Comparison of ENCODE assay signal across 12 mouse cellular contexts in the genomic region with DNA sequence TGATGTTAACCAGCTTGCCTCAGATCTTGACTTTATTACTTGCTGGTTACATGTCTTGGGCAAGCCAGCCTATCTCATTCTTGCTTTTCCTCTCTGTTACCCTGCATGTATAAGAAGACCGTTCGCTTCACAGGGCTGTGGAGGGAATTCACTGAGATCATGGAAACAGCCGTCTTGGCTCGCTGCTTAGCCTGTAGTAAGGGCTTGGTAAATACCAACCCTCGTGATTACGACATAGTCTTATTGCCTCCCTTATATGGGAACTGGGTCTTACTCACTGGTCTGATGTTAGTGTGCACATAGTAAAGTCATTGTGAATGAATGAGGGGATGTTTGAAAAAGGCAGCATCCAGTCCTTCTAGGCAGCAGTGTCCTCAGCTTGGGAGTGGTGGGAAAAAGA. TPM values are rescaled to one million over a fixed set of nuclear protein-coding genes. Genes with fewer than 3 reads are reported as not detected.
DNase-seq lines count a peak whose midpoint lies in the region; ATAC-seq lines count a peak whose summit lies in the region.
"Had no signal": no experiment of that assay in that cellular context is flagged by ENCODE, and none has a peak within 500 bp of the region (broad histone marks: within the 10 kb centered on the region; RNA-seq: fewer than 3 reads in every experiment).

No protein-coding gene starts in this region.

- peaks cover 28% of the 10 kb centered on the region for H3K4me1 ChIP-seq in limb, embryonic 15.5 days
- peaks cover 5% of the 10 kb centered on the region for H3K4me1 ChIP-seq in forebrain, embryonic 10.5 days
- H3K4me1 ChIP-seq in hindbrain, embryonic 10.5 days (replicated peaks), result peaks cover 6% of the 10 kb centered on the region; the same call in 1 of the 2 replicates
- H3K4me1 ChIP-seq: midbrain, embryonic 12.5 days had no signal

- no peaks in the 10 kb centered on the region for H3K27me3 ChIP-seq in limb, embryonic 15.5 days
- H3K27me3 ChIP-seq in forebrain, embryonic 10.5 days (ENCODE audit: poor library complexity, severe bottlenecking), result peaks cover 10% of the 10 kb centered on the region; the same call in 1 of the 2 replicates
- no peaks in the 10 kb centered on the region for H3K27me3 ChIP-seq in hindbrain, embryonic 10.5 days (ENCODE audit: insufficient read depth, poor library complexity, severe bottlenecking)
- H3K27me3 ChIP-seq: midbrain, embryonic 12.5 days had no signal

- H3K4me2 ChIP-seq in limb, embryonic 15.5 days, result no peak overlapping the region
- H3K4me2 ChIP-seq: midbrain, embryonic 12.5 days had no signal

- DNase-seq in gastrocnemius, adult 18-20 months (ENCODE audit: low spot score), result peak; percentile 75
- DNase-seq in gastrocnemius, postnatal 36 days, result no peak
- DNase-seq in urinary bladder, postnatal 25 days (ENCODE audit: low spot score), result peak; percentile 39
- no peak for DNase-seq in urinary bladder, adult 2 months (ENCODE audit: low spot score)
- DNase-seq in forebrain, embryonic 10.5 days (ENCODE audit: extremely low spot score, low spot score), result no peak
- no peak for DNase-seq in hindbrain, embryonic 10.5 days (ENCODE audit: low spot score)
- no peak for DNase-seq in cerebellum, adult 11-12 months
- DNase-seq: embryo, embryonic 11 days; retina, postnatal 1 day; thymus, postnatal 36 days had no signal

- H3K36me3 ChIP-seq in limb, embryonic 15.5 days, result peaks cover 29% of the 10 kb centered on the region
- no peaks in the 10 kb centered on the region; the same call in 1 of the 2 replicates for H3K36me3 ChIP-seq in forebrain, embryonic 10.5 days (replicated peaks)
- peaks cover 13% of the 10 kb centered on the region; the same call in 1 of the 2 replicates for H3K36me3 ChIP-seq in hindbrain, embryonic 10.5 days
- H3K36me3 ChIP-seq: midbrain, embryonic 12.5 days had no signal

- H3K9me3 ChIP-seq in limb, embryonic 15.5 days, result no peaks in the 10 kb centered on the region
- H3K9me3 ChIP-seq in forebrain, embryonic 10.5 days, result no peaks in the 10 kb centered on the region
- H3K9me3 ChIP-seq in hindbrain, embryonic 10.5 days, result no peaks in the 10 kb centered on the region
- H3K9me3 ChIP-seq: midbrain, embryonic 12.5 days had no signal

- WGBS in limb, embryonic 15.5 days, result 25% methylated on average over 6 of the region's 6 CpGs
- WGBS in forebrain, embryonic 10.5 days, result 86% methylated on average over 6 of the region's 6 CpGs
- 88% methylated on average over 6 of the region's 6 CpGs for WGBS in hindbrain, embryonic 10.5 days

- no peak overlapping the region for H3K9ac ChIP-seq in limb, embryonic 15.5 days
- H3K9ac ChIP-seq: midbrain, embryonic 12.5 days had no signal

- no peak overlapping the region for H3K4me3 ChIP-seq in limb, embryonic 15.5 days
- no peak overlapping the region for H3K4me3 ChIP-seq in forebrain, embryonic 10.5 days
- no peak overlapping the region for H3K4me3 ChIP-seq in hindbrain, embryonic 10.5 days
- H3K4me3 ChIP-seq: midbrain, embryonic 12.5 days had no signal

- H3K27ac ChIP-seq in limb, embryonic 15.5 days, result peak overlapping the region; percentile 28; the same call in 1 of the 2 replicates
- H3K27ac ChIP-seq in forebrain, embryonic 10.5 days, result no peak overlapping the region
- H3K27ac ChIP-seq in hindbrain, embryonic 10.5 days, result no peak overlapping the region
- H3K27ac ChIP-seq: midbrain, embryonic 12.5 days had no signal

- intact Hi-C loops in gastrocnemius, postnatal 36 days (cut with DNase I), result no loop called here

- ATAC-seq in limb, embryonic 15.5 days (ENCODE audit: insufficient number of reproducible peaks, low FRiP score, low TSS enrichment, low read depth), result no peak; the same call in 1 of the 2 replicates

RNA-seq across cellular contexts. Expression of gene Timp3, which starts 10.4 kb away (rescaled TPM):
- 10 to 100 TPM; 59.2 to 63.2 TPM for total RNA-seq in gastrocnemius, adult 18-20 months (2021)
- 10 to 100 TPM; 51.7 to 59.6 TPM for total RNA-seq in gastrocnemius, postnatal 36 days (2021)
- 182 and 201 TPM in 2 replicates for polyA plus RNA-seq in urinary bladder, adult 2 months (2012; rRNA removed)
- 85.5 and 93.5 TPM in 2 replicates for polyA plus RNA-seq in limb, embryonic 15.5 days (2015; fragmentation: Nextera tagmentation; extraction: Ambion mirVana)
- 22.1 and 22.4 TPM in 2 replicates for polyA plus RNA-seq in forebrain, embryonic 10.5 days (2016; fragmentation: Nextera tagmentation; extraction: Ambion mirVana)
- 24.8 and 31.4 TPM in 2 replicates for polyA plus RNA-seq in hindbrain, embryonic 10.5 days (2016; fragmentation: Nextera tagmentation; extraction: Ambion mirVana)

Comparison
In these comparisons a context has a peak if more than half of its experiments do, and no peak if none do; other contexts are left out.
1. DNase-seq: peak in gastrocnemius, adult 18-20 months (single experiment) and urinary bladder, postnatal 25 days (single experiment); none in gastrocnemius, postnatal 36 days (0 of 2), urinary bladder, adult 2 months (single experiment), forebrain, embryonic 10.5 days (single experiment), hindbrain, embryonic 10.5 days (single experiment) and cerebellum, adult 11-12 months (single experiment).